Mouse (Mus musculus) intestine, embryonic 14.5 days (tissue): ENCODE results near the gene Rsph14. TPM values are rescaled to one million over a fixed set of nuclear protein-coding genes. Genes with fewer than 3 reads are reported as not detected.

Source experiments
- ATAC-seq: fragments of 200-750 bp; cut with Nextera tagmentation; replicated peaks from 2 replicates; pipeline ENCODE4 v1.8.0; 2017; ENCODE audit warnings: low read depth, moderate number of reproducible peaks, moderate TSS enrichment, moderate library complexity; ENCODE audit not compliant: low FRiP score, low TSS enrichment
- DNase-seq: peaks from one replicate; pipeline ENCODE4 v3.0.0-alpha.2; 2018; ENCODE audit warnings: low spot score
- H3K27ac ChIP-seq: fragments of 300-500 bp; sonication (generic); 2 replicates; pipeline ENCODE4 v1.5.1; 2014; ENCODE audit warnings: low read depth, mild to moderate bottlenecking, control low read depth
- H3K27me3 ChIP-seq: fragments of 300-500 bp; sonication (generic); replicated peaks from 2 replicates; pipeline ENCODE4 v1.6.1; 2014; ENCODE audit warnings: low read length, control low read depth; ENCODE audit not compliant: control insufficient read depth, insufficient read depth
- H3K36me3 ChIP-seq: fragments of 300-500 bp; sonication (generic); 2 replicates; pipeline ENCODE4 v1.6.1; 2014; ENCODE audit warnings: low read length, control low read depth; ENCODE audit not compliant: control insufficient read depth, insufficient read depth
- H3K4me1 ChIP-seq: fragments of 300-500 bp; sonication (generic); replicated peaks from 2 replicates; pipeline ENCODE4 v1.6.1; 2014; ENCODE audit warnings: low read length, control low read depth, mixed read lengths; ENCODE audit not compliant: control insufficient read depth, insufficient read depth
- H3K4me2 ChIP-seq: fragments of 300-500 bp; sonication (generic); 2 replicates; pipeline ENCODE4 v1.6.1; 2014; ENCODE audit warnings: low read length
- H3K4me3 ChIP-seq: fragments of 300-500 bp; sonication (generic); 2 replicates; pipeline ENCODE4 v1.5.1; 2014; ENCODE audit warnings: low read depth, low read length, control low read depth, mixed read lengths
- H3K9ac ChIP-seq: fragments of 300-500 bp; sonication (generic); 2 replicates; pipeline ENCODE4 v1.6.1; 2014; ENCODE audit warnings: mild to moderate bottlenecking, low read length
- H3K9me3 ChIP-seq: fragments of 300-500 bp; sonication (generic); 2 replicates; pipeline ENCODE4 v1.6.1; 2016; ENCODE audit warnings: low read length, control low read depth; ENCODE audit not compliant: control insufficient read depth
- WGBS: fragments of 180-500 bp; shearing (Covaris S2); extraction: QIAGEN DNeasy Blood & Tissue Kit; methylation state at CpG from one replicate; pipeline ENCODE4 v1.1.7; 2014; 5-methylcytosine and 5-hydroxymethylcytosine counted together
- polyA plus RNA-seq: library from polyadenylated mRNA; unstranded; fragments of >200 nt; fragmentation: Nextera tagmentation; extraction: Ambion mirVana; gene quantifications from 2 replicates; pipeline ENCODE4 v1.2.1, GENCODE M21; 2014

The Rsph14 gene
- polyA plus RNA-seq, 1 experiment from 2014 or later = not detected

GRCm38 (mm10) chr10:74929578-74929977 is 102.8 kb downstream of the Rsph14 start:
- DNase-seq = no peak
- Histone ChIP-seq H3K9me3 (no peaks in the 10 kb centered on the region), H3K4me1 (no peaks in the 10 kb centered on the region), H3K9ac (no peak overlapping the region), H3K36me3 (no peaks in the 10 kb centered on the region), H3K4me2 (no peak overlapping the region), H3K4me3 (no peak overlapping the region), H3K27me3 (no peaks in the 10 kb centered on the region), H3K27ac (no peak overlapping the region)
- WGBS = 70% methylated on average over 6 of the region's 6 CpGs
- ATAC-seq = no peak

GRCm38 (mm10) chr10:74928276-74928675 is 104.1 kb downstream of the Rsph14 start:
- ATAC-seq (no peak), DNase-seq (no peak)
- WGBS = 83% methylated on average over 7 of the region's 7 CpGs
- no peaks in the 10 kb centered on the region for H3K9me3 ChIP-seq
- no peaks in the 10 kb centered on the region for H3K27me3 ChIP-seq
- no peak overlapping the region for H3K4me2 ChIP-seq
- H3K9ac ChIP-seq = no peak overlapping the region
- no peak overlapping the region for H3K4me3 ChIP-seq
- H3K27ac ChIP-seq = no peak overlapping the region
- H3K36me3 ChIP-seq = no peaks in the 10 kb centered on the region
- no peaks in the 10 kb centered on the region for H3K4me1 ChIP-seq

- H3K9me3 ChIP-seq = no peaks in the 10 kb centered on the region
- no peak overlapping the region for H3K4me3 ChIP-seq
- H3K4me2 ChIP-seq = peak overlapping the region; percentile 39
- WGBS = 17% methylated on average over 21 of the region's 21 CpGs
- no peak overlapping the region for H3K27ac ChIP-seq
- DNase-seq (no peak), ATAC-seq (no peak)
- no peaks in the 10 kb centered on the region for H3K4me1 ChIP-seq
- H3K9ac ChIP-seq = no peak overlapping the region
- H3K36me3 ChIP-seq = no peaks in the 10 kb centered on the region
- no peaks in the 10 kb centered on the region for H3K27me3 ChIP-seq
These were observed 107.1 kb downstream of the Rsph14 start for GRCm38 (mm10) chr10:74925324-74925723.

GRCm38 (mm10) chr10:74924274-74924673 is 108.1 kb downstream of the Rsph14 start:
- no peaks in the 10 kb centered on the region for H3K9me3 ChIP-seq
- H3K27me3 ChIP-seq = no peaks in the 10 kb centered on the region
- no peak overlapping the region for H3K4me2 ChIP-seq
- no peak overlapping the region for H3K9ac ChIP-seq
- DNase-seq = no peak
- WGBS = 89% methylated on average over 14 of the region's 14 CpGs
- H3K4me3 ChIP-seq = no peak overlapping the region
- H3K27ac ChIP-seq = no peak overlapping the region
- H3K4me1 ChIP-seq = no peaks in the 10 kb centered on the region
- H3K36me3 ChIP-seq = no peaks in the 10 kb centered on the region
- ATAC-seq = no peak

- ATAC-seq (no peak), DNase-seq (no peak)
- H3K27me3 ChIP-seq = no peaks in the 10 kb centered on the region
- H3K9me3 ChIP-seq = no peaks in the 10 kb centered on the region
- no peak overlapping the region for H3K9ac ChIP-seq
- H3K4me3 ChIP-seq = no peak overlapping the region
- H3K4me2 ChIP-seq = no peak overlapping the region
- no peaks in the 10 kb centered on the region for H3K36me3 ChIP-seq
- no peaks in the 10 kb centered on the region for H3K4me1 ChIP-seq
- 79% methylated on average over 6 of the region's 6 CpGs for WGBS
- no peak overlapping the region for H3K27ac ChIP-seq
These were observed 109.6 kb downstream of the Rsph14 start for GRCm38 (mm10) chr10:74922763-74923162.

GRCm38 (mm10) chr10:74921614-74922013 is 110.8 kb downstream of the Rsph14 start:
- no peaks in the 10 kb centered on the region for H3K27me3 ChIP-seq
- 86% methylated on average over 11 of the region's 11 CpGs for WGBS
- H3K4me2 ChIP-seq = no peak overlapping the region
- ATAC-seq (no peak), DNase-seq (no peak)
- no peak overlapping the region for H3K9ac ChIP-seq
- H3K9me3 ChIP-seq = no peaks in the 10 kb centered on the region
- H3K4me3 ChIP-seq = no peak overlapping the region
- H3K4me1 ChIP-seq = no peaks in the 10 kb centered on the region
- no peak overlapping the region for H3K27ac ChIP-seq
- no peaks in the 10 kb centered on the region for H3K36me3 ChIP-seq

GRCm38 (mm10) chr10:74920853-74921567 is 111.4 kb downstream of the Rsph14 start:
- no peaks in the 10 kb centered on the region for H3K4me1 ChIP-seq
- H3K36me3 ChIP-seq = no peaks in the 10 kb centered on the region
- H3K9ac ChIP-seq = no peak overlapping the region
- H3K27ac ChIP-seq = no peak overlapping the region
- H3K4me3 ChIP-seq = no peak overlapping the region
- H3K9me3 ChIP-seq = no peaks in the 10 kb centered on the region
- no peak overlapping the region for H3K4me2 ChIP-seq
- DNase-seq (no peak), ATAC-seq (no peak)
- no peaks in the 10 kb centered on the region for H3K27me3 ChIP-seq
- WGBS = 37% methylated on average over 17 of the region's 17 CpGs

- Histone ChIP-seq H3K27me3 (no peaks in the 10 kb centered on the region), H3K4me3 (no peak overlapping the region), H3K9me3 (no peaks in the 10 kb centered on the region), H3K9ac (no peak overlapping the region), H3K4me1 (no peaks in the 10 kb centered on the region), H3K27ac (no peak overlapping the region), H3K4me2 (no peak overlapping the region), H3K36me3 (no peaks in the 10 kb centered on the region)
- WGBS = 41% methylated on average over 5 of the region's 5 CpGs
- no peak for DNase-seq
- no peak for ATAC-seq
These were observed 113.1 kb downstream of the Rsph14 start for GRCm38 (mm10) chr10:74919277-74919676.

GRCm38 (mm10) chr10:74908431-74908830 is 124.0 kb downstream of the Rsph14 start:
- Histone ChIP-seq H3K4me3 (no peak overlapping the region), H3K4me1 (no peaks in the 10 kb centered on the region), H3K9ac (no peak overlapping the region), H3K27me3 (no peaks in the 10 kb centered on the region), H3K9me3 (no peaks in the 10 kb centered on the region), H3K36me3 (no peaks in the 10 kb centered on the region), H3K4me2 (no peak overlapping the region), H3K27ac (no peak overlapping the region)
- ATAC-seq (no peak), DNase-seq (no peak)
- 79% methylated on average over 2 of the region's 2 CpGs for WGBS
